Mouse (Mus musculus) limb, embryonic 12.5 days (tissue): ENCODE measurements around the gene Galnt13. TPM values are rescaled to one million over a fixed set of nuclear protein-coding genes. Genes with fewer than 3 reads are reported as not detected.

ENCODE experiments used
- ATAC-seq: fragments of 200-750 bp; cut with Nextera tagmentation; 2 replicates; pipeline ENCODE4 v1.8.0; 2017; ENCODE audit warnings: low read depth, moderate TSS enrichment; ENCODE audit not compliant: insufficient number of reproducible peaks, insufficient read depth, low FRiP score, low TSS enrichment
- H3K27ac ChIP-seq: fragments of 300-500 bp; sonication (generic); 2 replicates; pipeline ENCODE4 v1.5.1; 2016; ENCODE audit warnings: mild to moderate bottlenecking, moderate library complexity
- H3K27me3 ChIP-seq: fragments of 300-500 bp; sonication (generic); 2 replicates; pipeline ENCODE4 v1.6.1; 2016; ENCODE audit warnings: mild to moderate bottlenecking, moderate library complexity
- H3K36me3 ChIP-seq: fragments of 300-500 bp; sonication (generic); 2 replicates; pipeline ENCODE4 v1.6.1; 2016; ENCODE audit warnings: mild to moderate bottlenecking, moderate library complexity
- H3K4me1 ChIP-seq: fragments of 300-500 bp; sonication (generic); replicated peaks from 2 replicates; pipeline ENCODE4 v1.6.1; 2016
- H3K4me2 ChIP-seq: fragments of 300-500 bp; sonication (generic); 2 replicates; pipeline ENCODE4 v1.6.1; 2016; ENCODE audit warnings: mild to moderate bottlenecking, moderate library complexity
- H3K4me3 ChIP-seq: fragments of 300-500 bp; sonication (generic); replicated peaks from 2 replicates; pipeline ENCODE4 v1.5.1; 2016; ENCODE audit warnings: mild to moderate bottlenecking
- H3K9ac ChIP-seq: fragments of 300-500 bp; sonication (generic); replicated peaks from 2 replicates; pipeline ENCODE4 v1.6.1; 2016; ENCODE audit warnings: mild to moderate bottlenecking, moderate library complexity
- H3K9me3 ChIP-seq: fragments of 300-500 bp; sonication (generic); 2 replicates; pipeline ENCODE4 v1.6.1; 2016; ENCODE audit warnings: mild to moderate bottlenecking, moderate library complexity
- WGBS: fragments of 180-500 bp; shearing (Covaris S2); methylation state at CpG from one replicate; pipeline ENCODE4 v1.1.7; 2016; 5-methylcytosine and 5-hydroxymethylcytosine counted together
- polyA plus RNA-seq: library from polyadenylated mRNA; unstranded; fragments of >200 nt; fragmentation: Nextera tagmentation; extraction: Ambion mirVana; gene quantifications from 2 replicates; pipeline ENCODE4 v1.2.1, GENCODE M21; 2016

Gene Galnt13
- 0.93 and 1.2 TPM in 2 replicates for polyA plus RNA-seq

DNA sequence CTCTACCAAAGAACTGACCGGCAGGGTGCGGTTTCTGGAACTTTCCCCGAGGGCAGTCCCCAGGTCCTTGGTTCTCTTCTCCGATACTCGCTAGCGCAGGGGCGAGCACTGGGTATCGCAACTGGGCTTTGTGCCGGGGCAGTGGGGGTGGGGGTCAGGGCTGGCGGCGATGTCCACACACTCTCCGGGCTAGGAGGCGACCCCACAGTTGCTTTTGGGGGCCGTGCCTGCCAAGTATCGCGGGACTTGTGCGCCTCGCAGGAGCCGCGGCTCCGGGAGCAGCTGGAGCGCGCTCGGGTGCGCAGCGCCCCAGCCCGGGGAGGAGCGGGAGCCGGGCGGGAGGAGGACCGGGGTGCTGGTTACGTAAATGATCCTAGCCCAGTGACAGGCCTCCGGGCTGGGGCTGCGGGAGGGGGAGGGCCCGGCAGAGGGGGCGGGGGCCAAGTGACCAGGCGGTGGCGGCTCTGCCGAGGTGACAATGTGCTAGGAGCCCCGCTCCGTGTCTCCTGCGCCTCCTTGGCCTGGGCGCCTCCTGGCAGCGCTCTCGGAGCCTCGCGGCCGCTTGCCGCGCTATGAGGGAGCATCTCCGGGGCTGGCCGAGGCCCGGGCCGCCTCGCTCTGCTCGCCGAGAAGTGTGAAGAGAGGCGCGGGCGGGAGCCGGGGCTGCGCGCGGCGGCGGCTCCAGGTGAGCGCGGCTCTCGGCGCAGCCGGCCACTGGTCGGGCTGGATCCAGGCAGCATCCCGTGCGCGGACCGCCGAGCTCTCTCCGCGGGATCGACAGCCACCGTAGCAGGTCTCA is at the start of gene Galnt13:
Gene Galnt13 (plus strand): TSS at position 381 of the 799 bp plus-strand sequence.
- H3K4me3 ChIP-seq: peak within 1 kb of the TSS; percentile 56
- H3K27ac ChIP-seq: no peak within 1 kb of the TSS
- H3K9me3 ChIP-seq: no peaks in the 10 kb centered on the region
- 1% methylated on average over 75 of the region's 81 CpGs for WGBS
- H3K27me3 ChIP-seq: peaks cover 44% of the 10 kb centered on the region
- H3K4me2 ChIP-seq: peak within 1 kb of the TSS; percentile 94
- H3K4me1 ChIP-seq: peaks cover 15% of the 10 kb centered on the region
- peak within 1 kb of the TSS; percentile 52 for H3K9ac ChIP-seq
- ATAC-seq: peak; percentile 86
- no peaks in the 10 kb centered on the region for H3K36me3 ChIP-seq

DNA sequence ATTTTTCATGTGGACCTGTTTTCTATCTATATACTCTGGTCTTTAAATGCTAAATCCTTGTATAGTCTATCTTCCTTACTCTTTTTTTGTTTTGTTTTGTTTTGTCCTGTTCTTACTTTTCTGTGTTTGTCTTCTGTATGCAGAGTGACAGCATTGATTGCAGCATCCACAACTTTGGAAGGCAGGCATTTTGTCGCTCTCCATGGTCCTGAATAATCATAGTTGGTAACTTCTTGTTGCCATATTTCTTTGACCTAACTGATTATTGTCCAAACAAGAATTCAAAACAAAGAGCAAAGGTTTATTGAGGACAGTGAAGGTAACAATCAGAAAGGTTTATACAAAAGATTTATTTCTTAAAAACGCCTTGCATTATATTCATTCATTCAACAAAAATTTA is 5.1 kb upstream of the Galnt13 start:
- Histone ChIP-seq H3K4me2 (no peak overlapping the region), H3K9me3 (no peaks in the 10 kb centered on the region), H3K4me1 (peaks cover 4% of the 10 kb centered on the region; the same call in 1 of the 2 replicates), H3K36me3 (no peaks in the 10 kb centered on the region), H3K27ac (no peak overlapping the region), H3K9ac (no peak overlapping the region), H3K4me3 (no peak overlapping the region), H3K27me3 (peaks cover 15% of the 10 kb centered on the region)
- 45% methylated on average over 2 of the region's 2 CpGs for WGBS
- no peak for ATAC-seq

DNA sequence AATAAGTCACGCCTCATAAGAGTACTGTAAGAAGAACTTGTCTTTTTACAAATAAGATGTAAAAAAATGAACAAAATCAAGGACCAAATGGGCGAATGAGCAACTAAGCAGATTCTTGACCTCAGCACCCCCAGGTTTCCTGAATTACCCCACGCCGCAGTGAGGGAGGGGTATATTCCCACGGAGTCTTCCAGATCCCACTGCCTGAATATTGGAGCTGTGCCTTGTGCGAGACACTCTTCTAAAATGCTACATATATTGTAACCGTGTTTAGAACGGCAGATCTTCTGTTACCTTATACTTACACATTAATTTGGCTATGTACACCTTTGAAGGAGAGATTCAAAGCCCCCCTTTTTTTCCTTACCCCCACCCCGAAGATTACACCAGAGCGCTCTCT is 737 bp upstream of the Galnt13 start:
- peak overlapping the region; percentile 94 for H3K4me2 ChIP-seq
- H3K27ac ChIP-seq: no peak overlapping the region
- no peak overlapping the region for H3K9ac ChIP-seq
- H3K36me3 ChIP-seq: no peaks in the 10 kb centered on the region
- H3K9me3 ChIP-seq: no peaks in the 10 kb centered on the region
- peak overlapping the region; percentile 56 for H3K4me3 ChIP-seq
- peaks cover 15% of the 10 kb centered on the region for H3K4me1 ChIP-seq
- peaks cover 44% of the 10 kb centered on the region for H3K27me3 ChIP-seq
- no peak for ATAC-seq
- 51% methylated on average over 10 of the region's 10 CpGs for WGBS

DNA sequence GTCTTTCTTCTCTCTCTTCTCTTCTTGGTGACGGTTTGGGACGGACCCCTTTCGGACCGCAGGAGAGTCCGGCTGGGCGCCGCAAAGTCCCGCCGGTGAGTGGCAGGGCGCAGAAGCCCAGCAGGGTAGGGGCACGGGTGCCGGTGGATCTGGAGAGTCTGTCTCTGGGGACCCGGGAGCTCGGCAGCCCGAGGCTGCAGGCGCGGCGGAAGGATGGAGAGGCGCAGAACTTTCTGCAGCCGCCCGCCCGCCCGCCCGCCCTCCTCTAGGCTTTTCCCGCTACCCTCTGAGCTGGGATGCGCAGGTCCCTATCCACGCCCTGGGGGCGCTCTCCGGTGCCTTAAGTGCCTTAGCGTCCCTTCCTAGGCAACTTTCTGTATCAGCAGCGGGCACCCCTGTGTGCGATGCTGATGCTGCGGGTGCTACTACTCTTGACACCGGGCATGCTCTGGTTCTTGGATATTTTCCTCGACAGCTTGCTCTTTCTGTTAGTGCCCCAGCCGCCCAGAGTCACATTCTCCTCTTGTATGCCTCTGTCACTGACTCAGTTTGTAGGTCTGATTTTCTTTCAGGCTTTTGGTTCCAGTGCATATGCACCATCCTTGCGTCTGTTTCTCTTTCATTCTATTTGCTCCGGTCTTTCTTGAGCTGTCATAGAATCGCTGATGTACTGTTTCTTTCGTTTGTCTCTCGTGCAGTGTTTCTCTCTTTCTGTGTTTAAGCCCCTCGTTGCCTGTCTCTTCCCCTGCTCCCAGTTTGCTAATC is 801 bp downstream of the Galnt13 start:
- peak; percentile 29; the same call in 1 of the 2 replicates for ATAC-seq
- H3K9me3 ChIP-seq: no peaks in the 10 kb centered on the region
- H3K27ac ChIP-seq: no peak overlapping the region
- WGBS: 2% methylated on average over 39 of the region's 42 CpGs
- H3K4me1 ChIP-seq: peaks cover 15% of the 10 kb centered on the region
- H3K9ac ChIP-seq: 0 out of 2 replicates have a peak overlapping the region, but pooled peaks have one; percentile 52
- H3K27me3 ChIP-seq: peaks cover 44% of the 10 kb centered on the region
- H3K4me3 ChIP-seq: peak overlapping the region; percentile 56
- peak overlapping the region; percentile 94 for H3K4me2 ChIP-seq
- no peaks in the 10 kb centered on the region for H3K36me3 ChIP-seq

DNA sequence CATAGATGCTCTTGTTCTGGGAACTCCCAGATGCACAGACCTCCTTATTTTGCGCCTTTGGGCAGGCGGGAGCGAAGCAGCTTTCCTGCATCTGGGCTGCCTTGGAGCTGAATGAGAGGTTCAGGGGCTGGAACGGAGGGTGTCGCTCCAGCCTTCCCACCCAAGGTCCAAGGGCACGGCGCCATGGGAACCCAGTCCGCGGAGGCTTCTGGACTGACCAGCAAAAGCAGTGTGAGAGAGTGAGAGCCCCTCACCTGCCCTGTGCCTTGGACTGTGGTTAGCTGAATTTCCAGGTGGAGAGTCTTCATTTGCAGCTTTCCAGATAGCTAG is 1.3 kb downstream of the Galnt13 start:
- 7% methylated on average over 9 of the region's 9 CpGs for WGBS
- Histone ChIP-seq H3K4me1 (peaks cover 15% of the 10 kb centered on the region), H3K4me2 (peak overlapping the region; percentile 94), H3K27ac (no peak overlapping the region), H3K36me3 (no peaks in the 10 kb centered on the region), H3K9me3 (no peaks in the 10 kb centered on the region), H3K9ac (no peak overlapping the region), H3K27me3 (peaks cover 44% of the 10 kb centered on the region), H3K4me3 (peak overlapping the region; percentile 56)
- no peak for ATAC-seq

DNA sequence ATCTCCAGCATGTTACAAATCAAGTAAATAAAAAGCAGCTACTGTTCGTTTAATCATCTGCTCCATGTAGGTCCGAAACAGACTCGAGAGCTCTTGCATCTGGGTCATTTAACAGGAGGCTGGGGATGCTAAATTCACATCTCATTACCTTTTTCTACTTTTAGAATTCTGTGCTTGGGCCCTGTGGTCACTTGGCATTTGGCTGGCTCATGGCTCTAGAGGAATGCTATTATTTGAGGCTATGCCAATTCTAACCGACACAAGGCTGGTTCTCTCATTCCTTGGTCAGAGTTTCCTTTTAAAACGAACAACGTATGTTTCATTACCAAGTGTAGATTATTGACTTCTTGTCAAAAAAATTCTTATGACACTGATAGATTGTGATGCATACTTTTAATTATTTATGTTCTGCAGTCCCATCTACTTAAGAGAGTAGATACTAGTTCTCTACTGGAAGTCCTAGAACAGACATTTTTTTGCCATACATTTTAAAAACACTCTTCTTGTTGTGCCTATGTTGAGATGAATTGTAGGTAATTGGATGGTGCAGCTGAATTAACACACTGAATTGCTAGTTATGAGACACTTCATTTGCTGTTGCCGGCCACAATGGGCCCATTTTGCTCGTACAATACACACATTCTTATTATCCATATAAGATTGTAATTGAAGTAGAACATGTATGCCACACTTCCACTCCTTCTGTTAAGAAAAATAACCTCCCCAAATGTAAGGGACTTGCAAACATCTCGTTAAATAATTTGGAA is 6.8 kb downstream of the Galnt13 start:
- Histone ChIP-seq H3K4me1 (no peaks in the 10 kb centered on the region), H3K36me3 (no peaks in the 10 kb centered on the region), H3K4me2 (no peak overlapping the region), H3K9me3 (no peaks in the 10 kb centered on the region), H3K27me3 (peaks cover 10% of the 10 kb centered on the region), H3K4me3 (no peak overlapping the region), H3K27ac (no peak overlapping the region), H3K9ac (no peak overlapping the region)
- no peak for ATAC-seq
- WGBS: 79% methylated on average over 9 of the region's 9 CpGs

DNA sequence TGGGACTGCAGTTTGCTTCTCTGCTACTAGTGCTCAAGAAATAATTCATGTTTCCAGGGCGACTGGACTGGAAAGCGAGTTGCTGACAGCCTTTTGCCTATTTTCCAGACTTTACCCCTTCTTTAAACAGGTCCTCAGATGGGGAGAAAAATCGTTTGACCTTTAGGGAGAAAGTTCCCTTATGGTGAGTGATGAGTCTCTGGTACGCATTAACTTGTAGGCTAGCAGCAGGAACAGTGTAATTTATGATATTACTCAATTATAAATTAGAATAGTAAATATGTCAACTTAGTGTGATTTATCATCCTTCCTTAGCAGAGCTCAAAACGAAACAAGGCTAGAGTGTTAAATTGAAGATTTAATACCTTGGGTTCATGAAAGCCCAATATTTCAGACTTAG is 47.3 kb downstream of the Galnt13 start:
- H3K4me2 ChIP-seq: no peak overlapping the region
- no peak for ATAC-seq
- H3K27me3 ChIP-seq: no peaks in the 10 kb centered on the region
- H3K36me3 ChIP-seq: no peaks in the 10 kb centered on the region
- H3K9ac ChIP-seq: no peak overlapping the region
- no peak overlapping the region for H3K4me3 ChIP-seq
- no peaks in the 10 kb centered on the region for H3K4me1 ChIP-seq
- WGBS: 45% methylated on average over 5 of the region's 5 CpGs
- H3K9me3 ChIP-seq: no peaks in the 10 kb centered on the region
- H3K27ac ChIP-seq: no peak overlapping the region

DNA sequence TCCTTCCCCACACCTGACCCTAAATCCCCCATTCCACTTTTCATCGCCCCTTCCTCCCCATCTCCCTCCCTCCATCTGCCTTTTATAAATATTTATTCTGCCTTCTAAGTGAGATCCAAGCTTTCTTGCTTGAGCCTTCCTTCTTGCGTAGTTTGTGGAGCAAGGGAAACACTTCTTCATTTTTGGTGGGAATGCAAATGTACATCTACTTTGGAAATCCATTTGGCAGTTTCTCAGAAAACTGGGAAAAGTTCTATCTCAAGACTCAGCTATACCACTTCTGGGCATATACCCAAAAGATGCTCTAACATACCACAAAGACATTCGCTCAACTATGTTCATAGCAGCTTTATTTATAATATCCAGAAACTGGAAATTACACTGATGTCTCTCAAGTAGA is 86.9 kb downstream of the Galnt13 start:
- no peak for ATAC-seq
- no peak overlapping the region for H3K27ac ChIP-seq
- no peak overlapping the region for H3K4me3 ChIP-seq
- no peaks in the 10 kb centered on the region for H3K4me1 ChIP-seq
- no peaks in the 10 kb centered on the region for H3K9me3 ChIP-seq
- WGBS: 83% methylated on average over 3 of the region's 3 CpGs
- no peaks in the 10 kb centered on the region for H3K36me3 ChIP-seq
- no peak overlapping the region for H3K4me2 ChIP-seq
- no peaks in the 10 kb centered on the region for H3K27me3 ChIP-seq
- no peak overlapping the region for H3K9ac ChIP-seq

DNA sequence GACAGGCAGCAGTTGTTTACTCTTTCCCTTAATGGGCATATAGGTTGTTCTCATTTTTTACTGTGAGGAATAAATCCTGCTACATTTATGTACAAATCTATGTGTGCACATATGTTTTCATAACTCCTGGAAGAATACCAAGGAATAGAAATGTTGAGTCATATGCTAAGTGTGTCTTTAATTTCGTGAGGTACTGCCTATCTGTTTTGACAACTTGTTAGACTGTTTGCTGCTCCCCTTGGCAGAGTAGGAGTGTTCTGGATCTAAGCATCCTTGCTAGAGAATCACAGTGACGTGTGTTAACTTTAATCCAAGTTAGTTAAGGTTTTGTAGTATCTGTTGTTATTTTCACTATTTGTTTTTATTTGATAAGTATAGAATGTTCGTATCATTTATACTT is 91.0 kb downstream of the Galnt13 start:
- Histone ChIP-seq H3K36me3 (no peaks in the 10 kb centered on the region), H3K9me3 (no peaks in the 10 kb centered on the region), H3K27ac (no peak overlapping the region), H3K27me3 (no peaks in the 10 kb centered on the region), H3K4me1 (no peaks in the 10 kb centered on the region), H3K4me3 (no peak overlapping the region), H3K9ac (no peak overlapping the region), H3K4me2 (no peak overlapping the region)
- WGBS: 74% methylated on average over 3 of the region's 3 CpGs
- no peak for ATAC-seq

DNA sequence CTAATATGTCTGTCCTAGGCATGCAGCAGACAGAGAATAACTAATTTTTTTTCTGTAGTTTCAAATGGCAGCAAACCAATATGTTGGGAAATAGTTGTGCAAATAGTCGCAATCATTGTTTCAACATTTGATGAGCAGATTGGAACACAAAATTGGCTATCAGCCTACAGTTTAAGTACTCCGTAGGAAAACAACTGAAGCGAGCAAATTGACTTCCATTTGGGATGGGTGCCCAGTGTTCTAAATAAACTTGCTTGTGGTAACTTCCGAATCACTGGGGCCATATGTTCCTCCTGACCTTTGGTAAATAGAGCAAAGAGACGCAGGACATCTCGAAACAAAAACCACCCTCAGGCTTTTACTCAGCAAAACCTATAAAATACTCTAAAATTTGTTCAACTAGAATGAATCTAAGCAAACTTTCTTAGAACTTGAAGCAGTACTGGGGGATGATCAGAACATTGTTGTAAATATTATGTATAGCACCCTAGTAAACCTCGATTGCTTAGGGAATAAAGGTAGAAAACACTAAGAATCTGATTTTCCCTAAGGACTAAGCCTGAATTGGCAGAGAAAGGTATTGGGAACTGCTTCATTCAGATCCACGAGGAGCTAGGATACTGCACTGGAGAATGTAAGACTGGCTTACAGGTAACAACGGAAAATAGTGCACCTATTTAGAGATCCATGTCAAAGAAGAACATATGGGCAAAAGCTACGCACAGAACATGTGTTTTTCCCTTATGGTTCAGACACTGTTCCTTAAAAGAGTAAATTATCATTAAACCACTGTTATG is 122.4 kb downstream of the Galnt13 start:
- Histone ChIP-seq H3K27me3 (no peaks in the 10 kb centered on the region), H3K4me2 (no peak overlapping the region), H3K4me3 (no peak overlapping the region), H3K4me1 (no peaks in the 10 kb centered on the region), H3K9me3 (no peaks in the 10 kb centered on the region), H3K36me3 (no peaks in the 10 kb centered on the region), H3K27ac (no peak overlapping the region), H3K9ac (no peak overlapping the region)
- no peak for ATAC-seq
- 84% methylated on average over 10 of the region's 10 CpGs for WGBS
